Mouse (Mus musculus) E14TG2a.4 (cell line): ENCODE results near the gene Wnt3a.

Experiments
- CTCF ChIP-seq: conservative IDR thresholded peaks from 2 replicates; pipeline ENCODE4 v1.5.1; 2014; ENCODE audit warnings: low read length
- NANOG ChIP-seq: IDR thresholded peaks from 2 replicates; pipeline ENCODE4 v1.6.1; 2014; ENCODE audit warnings: borderline replicate concordance, low read length, mixed read lengths
- POU5F1 ChIP-seq: IDR thresholded peaks from 2 replicates; pipeline ENCODE4 v1.6.1; 2014; ENCODE audit warnings: low read length, borderline replicate concordance

DNA sequence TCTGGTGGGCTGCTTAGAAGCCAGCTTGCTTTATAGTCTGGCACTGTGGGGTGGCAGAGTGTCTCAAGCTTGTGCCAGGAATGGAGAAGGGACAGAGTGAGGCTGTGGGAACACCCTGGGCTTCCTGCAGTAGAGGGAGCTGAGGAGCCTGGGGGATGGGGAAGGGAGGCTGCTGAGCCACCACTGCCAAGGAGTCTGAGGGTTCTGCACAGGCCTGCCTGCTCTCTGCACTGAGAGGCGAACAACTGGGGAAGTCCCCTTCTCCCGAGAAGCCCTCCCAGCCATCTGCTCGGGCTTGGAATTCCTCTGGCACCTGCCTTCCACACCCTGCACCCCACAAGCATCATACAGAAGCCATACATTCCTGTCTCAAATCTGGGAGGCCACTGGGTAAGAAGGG is 48.7 kb downstream of the Wnt3a start:
- TF ChIP-seq CTCF (no peak), NANOG (no peak), POU5F1 (no peak)
